Mouse (Mus musculus): ENCODE results near the gene Irf1.

The Irf1 gene

GRCm38 (mm10) chr11:53781201-53781775 lies 11.5 kb downstream of the Irf1 start:
- CTCF ChIA-PET: no interaction called here

- CTCF ChIA-PET: no interaction called here
Measured at GRCm38 (mm10) chr11:53781964-53782363, 12.2 kb downstream of the Irf1 start.

GRCm38 (mm10) chr11:53783288-53783687 lies 13.5 kb downstream of the Irf1 start:
- CTCF ChIA-PET: interaction anchor here (0.6 kb wide), 1 partner anchor 8 kb away, joined by 5 read pairs; no protein-coding TSS in a partner anchor

- CTCF ChIA-PET: no interaction called here
Measured at GRCm38 (mm10) chr11:53785311-53785936, 15.6 kb downstream of the Irf1 start.

GRCm38 (mm10) chr11:53786058-53787031 lies 16.5 kb downstream of the Irf1 start:
- CTCF ChIA-PET: interaction anchor here (0.5 to 0.7 kb wide), 2 partner anchors 14 to 65 kb away, joined by 5 to 10 read pairs; no protein-coding TSS in a partner anchor

- CTCF ChIA-PET: interaction anchor here (0.7 to 0.9 kb wide), 2 partner anchors 8 to 490 kb away, joined by 3 to 19 read pairs; no protein-coding TSS in a partner anchor
Measured at GRCm38 (mm10) chr11:53788196-53788595, 18.4 kb downstream of the Irf1 start.

- CTCF ChIA-PET: interaction anchor here (0.6 kb wide), 1 partner anchor 82 kb away, joined by 3 read pairs; the partner anchor contains the start of gene Rad50
Measured at GRCm38 (mm10) chr11:53789277-53789676, 19.5 kb downstream of the Irf1 start.

GRCm38 (mm10) chr11:53792986-53793385 lies 23.2 kb downstream of the Irf1 start:
- CTCF ChIA-PET: no interaction called here

- CTCF ChIA-PET: no interaction called here
Measured at GRCm38 (mm10) chr11:53794015-53794414, 24.2 kb downstream of the Irf1 start.

- CTCF ChIA-PET: interaction anchor here (0.5 kb wide), 1 partner anchor 40 kb away, joined by 4 read pairs; no protein-coding TSS in a partner anchor
Measured at GRCm38 (mm10) chr11:53794671-53795557, 25.1 kb downstream of the Irf1 start.

- CTCF ChIA-PET: interaction anchor here (0.6 to 1.1 kb wide), 2 partner anchors 8 to 18 kb away, joined by 3 to 9 read pairs; no protein-coding TSS in a partner anchor
Measured at GRCm38 (mm10) chr11:53795813-53796212, 26.0 kb downstream of the Irf1 start.

- CTCF ChIA-PET: interaction anchor here (1.1 kb wide), 1 partner anchor 9 kb away, joined by 3 read pairs; no protein-coding TSS in a partner anchor
Measured at GRCm38 (mm10) chr11:53796409-53797151, 26.8 kb downstream of the Irf1 start.

GRCm38 (mm10) chr11:53797386-53797920 lies 27.6 kb downstream of the Irf1 start:
- CTCF ChIA-PET: no interaction called here

GRCm38 (mm10) chr11:53798041-53798711 lies 28.4 kb downstream of the Irf1 start:
- CTCF ChIA-PET: no interaction called here

- CTCF ChIA-PET: interaction anchor here (0.5 to 0.6 kb wide), 2 partner anchors 9 to 33 kb away, joined by 3 to 5 read pairs; no protein-coding TSS in a partner anchor
Measured at GRCm38 (mm10) chr11:53800036-53800435, 30.2 kb downstream of the Irf1 start.

- CTCF ChIA-PET: no interaction called here
Measured at GRCm38 (mm10) chr11:53800975-53801374, 31.2 kb downstream of the Irf1 start.

GRCm38 (mm10) chr11:53803093-53803492 lies 33.3 kb downstream of the Irf1 start:
- CTCF ChIA-PET: no interaction called here

GRCm38 (mm10) chr11:53803494-53803893 lies 33.7 kb downstream of the Irf1 start:
- CTCF ChIA-PET: no interaction called here

All from spleen, embryonic (tissue).